Mouse (Mus musculus): ENCODE data around the gene Acss2. TPM values are rescaled to one million over a fixed set of nuclear protein-coding genes. Genes with fewer than 3 reads are reported as not detected.
A peak's percentile ranks its signal among the peaks of the same experiment; 100 is the strongest.

Acss2 gene
- total and polyA plus RNA-seq, 2 experiments from 2014 or later, result 23.7 to 40.0 TPM

DNA sequence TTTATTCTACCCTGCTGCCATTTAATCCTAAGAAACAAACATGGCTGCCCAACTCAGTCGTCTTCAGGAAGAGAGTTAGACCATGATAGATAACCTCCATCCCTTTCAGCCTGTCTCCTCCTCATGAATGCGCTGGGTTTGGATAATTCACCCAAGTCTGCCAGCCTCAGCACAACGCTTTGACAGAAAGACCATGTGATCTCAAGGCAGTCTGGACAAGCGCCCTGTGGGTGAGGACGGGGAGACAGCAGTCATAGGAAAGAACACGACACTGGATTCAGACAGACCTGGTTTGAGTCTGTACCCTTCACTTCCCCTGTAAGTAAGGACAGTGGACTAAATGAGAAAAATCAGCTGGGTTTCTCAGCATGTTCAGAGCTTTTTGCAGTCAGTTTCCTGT, 71.8 kb downstream of the Acss2 start:
- DNase-seq (ENCODE audit: low spot score) (no peak), ATAC-seq (no peak)
- no peak overlapping the region for H3K27ac ChIP-seq
- no peak overlapping the region for H3K9ac ChIP-seq (replicated peaks; ENCODE audit: low read length)
- H3K27me3 ChIP-seq (ENCODE audit: insufficient read depth, low read length), result no peaks in the 10 kb centered on the region
- H3K4me1 ChIP-seq (ENCODE audit: insufficient read depth, low read length), result 0 out of 2 replicates have a peak, but pooled peaks cover 3% of the 10 kb centered on the region
- no peak overlapping the region for H3K4me3 ChIP-seq (ENCODE audit: low read length)
- TF ChIP-seq CTCF (IDR thresholded peaks at IDR 0.05; ENCODE audit: low read depth), result no peak
- H3K36me3 ChIP-seq (ENCODE audit: insufficient read depth, low read length), result no peaks in the 10 kb centered on the region
- H3K9me3 ChIP-seq (ENCODE audit: low read length), result no peaks in the 10 kb centered on the region
- 67% methylated on average over 6 of the region's 6 CpGs for WGBS
- no peak overlapping the region for H3K4me2 ChIP-seq (ENCODE audit: low read depth, low read length)

DNA sequence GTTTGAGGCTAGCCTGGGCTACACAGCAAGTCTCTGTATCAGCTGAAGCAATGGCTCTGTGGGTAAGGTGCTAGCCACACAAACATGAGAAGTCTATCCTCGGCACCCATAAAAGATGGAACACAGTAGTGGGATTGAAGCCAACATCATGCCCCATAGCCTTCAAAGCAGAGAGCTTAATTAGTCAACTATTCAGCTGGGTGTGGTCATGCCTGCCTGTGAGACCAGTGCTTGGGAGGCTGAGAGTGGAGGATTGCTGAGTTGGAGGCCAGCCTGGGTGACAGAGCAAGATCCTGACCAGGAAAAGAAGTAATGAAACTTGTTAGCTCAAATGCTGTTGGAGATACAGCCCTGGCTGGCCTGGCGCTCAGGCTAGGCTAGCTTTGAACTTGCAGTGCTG, 73.1 kb downstream of the Acss2 start:
- ATAC-seq, result no peak

DNA sequence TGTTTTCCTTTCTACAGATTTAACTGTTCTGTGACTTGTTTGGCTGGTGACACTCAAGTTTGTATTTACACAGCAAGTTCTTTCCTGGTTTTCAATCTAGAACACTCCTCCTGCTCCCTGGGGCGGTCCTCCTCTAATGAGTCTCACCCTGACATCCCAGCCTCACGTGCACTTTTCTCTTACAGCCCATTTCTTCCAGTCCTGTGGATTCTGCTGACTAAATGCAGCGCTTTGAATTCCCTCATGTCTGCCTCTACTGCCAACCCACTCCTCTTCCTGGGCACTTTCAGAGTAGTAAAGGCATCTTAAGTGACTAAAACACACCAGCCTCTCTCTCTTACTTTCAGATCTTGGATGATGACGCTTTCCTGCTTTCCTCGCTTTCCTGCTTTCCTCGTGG, 73.9 kb downstream of the Acss2 start:
- TF ChIP-seq CTCF (IDR thresholded peaks at IDR 0.05; ENCODE audit: low read depth), result no peak
- H3K4me1 ChIP-seq (ENCODE audit: insufficient read depth, low read length), result 0 out of 2 replicates have a peak, but pooled peaks cover 3% of the 10 kb centered on the region
- H3K36me3 ChIP-seq (ENCODE audit: insufficient read depth, low read length), result no peaks in the 10 kb centered on the region
- peak overlapping the region; percentile 75; the same call in 1 of the 2 replicates for H3K27ac ChIP-seq
- peak overlapping the region; percentile 53 for H3K4me3 ChIP-seq (ENCODE audit: low read length)
- H3K9me3 ChIP-seq (ENCODE audit: low read length), result no peaks in the 10 kb centered on the region
- peak overlapping the region; percentile 69 for H3K4me2 ChIP-seq (ENCODE audit: low read depth, low read length)
- no peaks in the 10 kb centered on the region for H3K27me3 ChIP-seq (ENCODE audit: insufficient read depth, low read length)
- H3K9ac ChIP-seq (replicated peaks; ENCODE audit: low read length), result peak overlapping the region; percentile 54
- peak; percentile 3 for DNase-seq (ENCODE audit: low spot score)
- no peak for ATAC-seq
- 2% methylated on average over 6 of the region's 6 CpGs for whole genome bisulfite sequencing

More for the DNA sequence above, 73.1 kb downstream of the Acss2 start:
- Histone ChIP-seq H3K4me3 (ENCODE audit: low read length) (no peak overlapping the region), H3K36me3 (ENCODE audit: insufficient read depth, low read length) (no peaks in the 10 kb centered on the region), H3K27ac (no peak overlapping the region), H3K27me3 (ENCODE audit: insufficient read depth, low read length) (no peaks in the 10 kb centered on the region), H3K9ac (replicated peaks; ENCODE audit: low read length) (no peak overlapping the region), H3K4me2 (ENCODE audit: low read depth, low read length) (no peak overlapping the region), H3K4me1 (ENCODE audit: insufficient read depth, low read length) (0 out of 2 replicates have a peak, but pooled peaks cover 3% of the 10 kb centered on the region), H3K9me3 (ENCODE audit: low read length) (no peaks in the 10 kb centered on the region)
- TF ChIP-seq CTCF (IDR thresholded peaks at IDR 0.05; ENCODE audit: low read depth), result no peak
- DNase-seq (ENCODE audit: low spot score), result no peak
- WGBS, result 92% methylated on average over 2 of the region's 2 CpGs

DNA sequence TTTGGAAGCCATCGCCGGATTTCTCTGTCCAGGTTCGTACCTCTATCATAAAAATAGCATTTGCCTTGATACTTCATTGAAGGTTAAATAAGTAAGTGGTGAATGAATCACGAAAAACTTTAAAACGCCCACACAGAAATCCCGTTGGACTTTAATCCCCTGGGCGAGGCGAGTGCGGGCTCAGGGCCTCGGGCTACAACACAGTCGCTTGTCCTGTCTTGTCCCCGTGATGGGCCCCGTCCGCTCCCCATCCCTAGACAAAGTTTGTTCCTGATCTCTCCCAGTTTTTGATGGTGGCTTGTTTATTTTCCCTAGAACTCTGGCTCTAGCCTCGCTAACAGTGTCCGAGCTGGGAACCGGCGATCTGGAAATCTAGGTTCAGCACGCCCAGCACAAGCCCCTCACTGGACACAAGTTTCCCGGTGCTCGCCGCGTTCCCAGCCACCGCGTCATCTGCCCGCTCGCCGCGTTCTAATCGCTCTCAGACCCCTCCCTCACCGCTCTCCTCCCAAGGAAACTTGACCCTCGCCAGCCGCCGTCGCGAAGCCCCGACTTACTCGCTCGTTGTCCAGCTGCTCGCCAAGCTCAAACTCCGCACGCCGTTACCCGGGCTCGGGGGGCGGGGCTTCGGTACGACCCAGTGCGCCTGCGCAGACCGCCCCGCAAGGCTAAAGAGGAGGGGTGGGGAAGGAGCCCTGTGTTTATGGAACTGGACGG, 74.5 kb downstream of the Acss2 start, which contains the start of gene Gss:
Gene Gss (minus strand): TSS at position 674 of the 717 bp plus-strand sequence.
- peak within 1 kb of the TSS; percentile 54 for H3K9ac ChIP-seq (replicated peaks; ENCODE audit: low read length)
- peak; percentile 94 for ATAC-seq
- peak; percentile 98 for DNase-seq (ENCODE audit: low spot score)
- peak within 1 kb of the TSS; percentile 53 for H3K4me3 ChIP-seq (ENCODE audit: low read length)
- H3K27me3 ChIP-seq (ENCODE audit: insufficient read depth, low read length), result no peaks in the 10 kb centered on the region
- peak within 1 kb of the TSS; percentile 69 for H3K4me2 ChIP-seq (ENCODE audit: low read depth, low read length)
- 0 out of 2 replicates have a peak, but pooled peaks cover 3% of the 10 kb centered on the region for H3K4me1 ChIP-seq (ENCODE audit: insufficient read depth, low read length)
- H3K27ac ChIP-seq, result peak within 1 kb of the TSS; percentile 75
- no peaks in the 10 kb centered on the region for H3K9me3 ChIP-seq (ENCODE audit: low read length)
- no peak for TF ChIP-seq CTCF (IDR thresholded peaks at IDR 0.05; ENCODE audit: low read depth)
- no peaks in the 10 kb centered on the region for H3K36me3 ChIP-seq (ENCODE audit: insufficient read depth, low read length)
- WGBS, result under 1% methylated on average over 53 of the region's 53 CpGs

DNA sequence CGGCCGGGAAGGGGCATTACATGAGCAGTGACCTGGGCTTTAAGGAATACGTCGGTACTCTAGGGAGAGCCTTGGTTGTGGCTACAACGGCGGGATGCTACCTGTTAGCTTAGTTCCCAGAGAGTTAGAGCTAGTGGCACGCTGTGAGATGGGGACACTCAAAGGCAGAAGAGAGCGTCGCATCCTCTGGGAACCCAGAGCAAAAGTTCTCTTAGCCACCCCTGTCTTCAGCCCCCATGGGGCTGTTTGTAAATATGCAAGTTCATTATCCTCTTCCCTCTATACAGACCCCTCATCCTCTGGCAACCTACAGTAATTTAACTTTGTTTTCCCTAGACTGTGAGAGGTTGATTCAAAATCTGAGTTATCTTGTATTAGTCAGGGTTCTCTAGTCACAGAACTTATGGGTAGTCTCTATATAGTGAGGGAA, 75.1 kb downstream of the Acss2 start:
- H3K9ac ChIP-seq (replicated peaks; ENCODE audit: low read length), result peak overlapping the region; percentile 46
- H3K4me3 ChIP-seq (ENCODE audit: low read length), result peak overlapping the region; percentile 53
- H3K27ac ChIP-seq, result peak overlapping the region; percentile 65
- DNase-seq (ENCODE audit: low spot score) (no peak), ATAC-seq (no peak)
- H3K4me1 ChIP-seq (ENCODE audit: insufficient read depth, low read length), result 0 out of 2 replicates have a peak, but pooled peaks cover 3% of the 10 kb centered on the region
- no peaks in the 10 kb centered on the region for H3K36me3 ChIP-seq (ENCODE audit: insufficient read depth, low read length)
- TF ChIP-seq CTCF (IDR thresholded peaks at IDR 0.05; ENCODE audit: low read depth), result peak; percentile 35
- WGBS, result 1% methylated on average over 9 of the region's 9 CpGs
- no peaks in the 10 kb centered on the region for H3K27me3 ChIP-seq (ENCODE audit: insufficient read depth, low read length)
- H3K9me3 ChIP-seq (ENCODE audit: low read length), result no peaks in the 10 kb centered on the region
- peak overlapping the region; percentile 69 for H3K4me2 ChIP-seq (ENCODE audit: low read depth, low read length)

DNA sequence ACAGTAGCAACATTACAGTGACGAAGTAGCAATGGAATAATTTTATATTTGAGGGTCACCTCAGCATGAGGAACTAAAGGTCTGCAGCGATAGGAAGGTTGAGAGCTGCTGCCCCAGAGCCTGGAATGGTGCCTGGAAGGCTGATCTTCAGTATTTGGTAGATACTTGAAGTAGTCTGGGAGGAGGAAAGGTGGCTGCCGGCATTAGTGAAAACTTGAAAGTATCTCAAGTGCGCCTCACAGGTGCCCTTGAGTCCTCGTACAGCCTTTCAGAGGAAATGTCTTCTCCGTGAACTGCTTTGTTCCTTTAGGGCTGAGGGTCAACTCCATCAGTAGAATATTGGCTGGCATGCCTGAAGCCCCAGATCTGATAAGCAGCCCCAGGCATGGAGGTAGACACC, 77.8 kb downstream of the Acss2 start:
- Histone ChIP-seq H3K9ac (replicated peaks; ENCODE audit: low read length) (no peak overlapping the region), H3K4me3 (ENCODE audit: low read length) (no peak overlapping the region), H3K4me1 (ENCODE audit: insufficient read depth, low read length) (0 out of 2 replicates have a peak, but pooled peaks cover 3% of the 10 kb centered on the region), H3K27me3 (ENCODE audit: insufficient read depth, low read length) (no peaks in the 10 kb centered on the region), H3K9me3 (ENCODE audit: low read length) (no peaks in the 10 kb centered on the region), H3K27ac (no peak overlapping the region), H3K4me2 (ENCODE audit: low read depth, low read length) (no peak overlapping the region), H3K36me3 (ENCODE audit: insufficient read depth, low read length) (no peaks in the 10 kb centered on the region)
- ATAC-seq (no peak), DNase-seq (ENCODE audit: low spot score) (no peak)
- 86% methylated on average over 6 of the region's 6 CpGs for WGBS
- no peak for TF ChIP-seq CTCF (IDR thresholded peaks at IDR 0.05; ENCODE audit: low read depth)

DNA sequence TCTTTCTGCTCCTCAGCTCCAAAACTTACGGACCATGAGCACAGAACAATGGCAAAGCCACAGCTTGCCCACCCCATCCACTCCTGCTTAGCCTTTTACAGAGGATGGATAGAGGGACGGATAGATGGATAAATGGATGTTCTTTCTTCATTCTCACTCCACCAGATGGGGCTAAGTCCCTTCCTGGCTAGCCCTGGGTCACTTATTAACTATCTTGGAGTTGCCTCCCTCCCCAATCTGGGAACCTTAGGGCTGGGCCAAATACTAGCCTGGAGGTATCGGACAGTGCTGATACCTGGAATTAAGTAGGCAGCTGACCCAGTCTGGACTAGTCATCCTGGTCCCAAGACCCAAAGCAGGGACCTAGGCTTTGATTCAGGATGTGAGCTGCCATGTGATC, 86.0 kb downstream of the Acss2 start:
- no peaks in the 10 kb centered on the region for H3K27me3 ChIP-seq (ENCODE audit: insufficient read depth, low read length)
- 62% methylated on average over 3 of the region's 3 CpGs for WGBS
- no peaks in the 10 kb centered on the region for H3K9me3 ChIP-seq (ENCODE audit: low read length)
- no peak overlapping the region for H3K4me2 ChIP-seq (ENCODE audit: low read depth, low read length)
- no peak overlapping the region for H3K4me3 ChIP-seq (ENCODE audit: low read length)
- H3K36me3 ChIP-seq (ENCODE audit: insufficient read depth, low read length), result no peaks in the 10 kb centered on the region
- H3K4me1 ChIP-seq (ENCODE audit: insufficient read depth, low read length), result no peaks in the 10 kb centered on the region
- DNase-seq (ENCODE audit: low spot score) (no peak), ATAC-seq (no peak)
- no peak overlapping the region for H3K9ac ChIP-seq (replicated peaks; ENCODE audit: low read length)
- H3K27ac ChIP-seq, result no peak overlapping the region
- no peak for TF ChIP-seq CTCF (IDR thresholded peaks at IDR 0.05; ENCODE audit: low read depth)

All from hindbrain, postnatal 0 days (tissue).